Mouse (Mus musculus) lung, embryonic 14.5 days (tissue): ENCODE measurements around the gene Ampd2. TPM values are rescaled to one million over a fixed set of nuclear protein-coding genes. Genes with fewer than 3 reads are reported as not detected.

Source experiments
- ATAC-seq: fragments of 200-750 bp; cut with Nextera tagmentation; 2 replicates; pipeline ENCODE4 v1.8.0; 2017; ENCODE audit warnings: mild to moderate bottlenecking, moderate TSS enrichment, moderate library complexity; ENCODE audit not compliant: insufficient read depth
- DNase-seq: peaks from one replicate; pipeline ENCODE4 v3.0.0-alpha.2; 2015
- H3K27ac ChIP-seq: fragments of 300-500 bp; sonication (generic); 2 replicates; pipeline ENCODE4 v1.5.1; 2014; ENCODE audit warnings: low read depth, mild to moderate bottlenecking, moderate library complexity
- H3K27me3 ChIP-seq: fragments of 300-500 bp; sonication (generic); 2 replicates; pipeline ENCODE4 v1.6.1; 2014; ENCODE audit warnings: low read length, control low read depth; ENCODE audit not compliant: insufficient read depth
- H3K36me3 ChIP-seq: fragments of 300-500 bp; sonication (generic); 2 replicates; pipeline ENCODE4 v1.6.1; 2014; ENCODE audit warnings: control low read depth; ENCODE audit not compliant: insufficient read depth
- H3K4me1 ChIP-seq: fragments of 300-500 bp; sonication (generic); 2 replicates; pipeline ENCODE4 v1.6.1; 2014; ENCODE audit warnings: antibody characterized with exemption, control low read depth; ENCODE audit not compliant: insufficient read depth
- H3K4me2 ChIP-seq: fragments of 300-500 bp; sonication (generic); 2 replicates; pipeline ENCODE4 v1.6.1; 2014; ENCODE audit warnings: mild to moderate bottlenecking
- H3K4me3 ChIP-seq: fragments of 300-500 bp; sonication (generic); 2 replicates; pipeline ENCODE4 v1.5.1; 2014; ENCODE audit warnings: low read depth, low read length
- H3K9ac ChIP-seq: fragments of 300-500 bp; sonication (generic); 2 replicates; pipeline ENCODE4 v1.6.1; 2014
- H3K9me3 ChIP-seq: fragments of 300-500 bp; sonication (generic); 2 replicates; pipeline ENCODE4 v1.6.1; 2016; ENCODE audit warnings: low read depth, low read length, control low read depth
- CTCF ChIP-seq: IDR thresholded peaks from 2 replicates; pipeline ENCODE4 v1.5.1; 2016; ENCODE audit warnings: antibody characterized with exemption, low read depth
- WGBS: fragments of 180-500 bp; shearing (Covaris S2); extraction: QIAGEN DNeasy Blood & Tissue Kit; methylation state at CpG from one replicate; pipeline ENCODE4 v1.1.7; 2014; 5-methylcytosine and 5-hydroxymethylcytosine counted together
- polyA plus RNA-seq: library from polyadenylated mRNA; unstranded; fragments of >200 nt; fragmentation: Nextera tagmentation; extraction: Ambion mirVana; gene quantifications from 2 replicates; pipeline ENCODE4 v1.2.1, GENCODE M21; 2014

Gene Ampd2
- polyA plus RNA-seq, 1 experiment from 2014 or later = 37.4 TPM

GRCm38 (mm10) chr3:108050493-108050892 is 36.0 kb downstream of the Ampd2 start:
- WGBS = 84% methylated on average over 5 of the region's 5 CpGs
- Histone ChIP-seq H3K4me3 (no peak overlapping the region), H3K4me2 (no peak overlapping the region), H3K27ac (no peak overlapping the region), H3K4me1 (no peaks in the 10 kb centered on the region), H3K9me3 (no peaks in the 10 kb centered on the region), H3K27me3 (no peaks in the 10 kb centered on the region), H3K9ac (no peak overlapping the region), H3K36me3 (no peaks in the 10 kb centered on the region)
- DNase-seq (no peak), ATAC-seq (no peak)
- no peak for TF ChIP-seq CTCF

GRCm38 (mm10) chr3:108048306-108048705 is 38.1 kb downstream of the Ampd2 start:
- Histone ChIP-seq H3K36me3 (no peaks in the 10 kb centered on the region), H3K4me2 (no peak overlapping the region), H3K9me3 (no peaks in the 10 kb centered on the region), H3K27ac (no peak overlapping the region), H3K4me3 (no peak overlapping the region), H3K4me1 (no peaks in the 10 kb centered on the region; the same call in 1 of the 2 replicates), H3K27me3 (no peaks in the 10 kb centered on the region), H3K9ac (no peak overlapping the region)
- DNase-seq = peak; percentile 43
- WGBS = 43% methylated on average over 3 of the region's 3 CpGs
- ATAC-seq = no peak
- no peak for TF ChIP-seq CTCF

GRCm38 (mm10) chr3:108046944-108047655 is 39.4 kb downstream of the Ampd2 start:
- H3K4me3 ChIP-seq = no peak overlapping the region
- no peak for DNase-seq
- ATAC-seq = no peak
- no peaks in the 10 kb centered on the region; the same call in 1 of the 2 replicates for H3K4me1 ChIP-seq
- H3K27me3 ChIP-seq = no peaks in the 10 kb centered on the region
- no peak overlapping the region for H3K4me2 ChIP-seq
- no peaks in the 10 kb centered on the region for H3K9me3 ChIP-seq
- H3K27ac ChIP-seq = no peak overlapping the region
- no peak for TF ChIP-seq CTCF
- H3K9ac ChIP-seq = no peak overlapping the region
- no peaks in the 10 kb centered on the region for H3K36me3 ChIP-seq
- 70% methylated on average over 2 of the region's 2 CpGs for WGBS

- H3K27me3 ChIP-seq = no peaks in the 10 kb centered on the region
- no peaks in the 10 kb centered on the region; the same call in 1 of the 2 replicates for H3K4me1 ChIP-seq
- TF ChIP-seq CTCF = peak; percentile 30; the same call in 1 of the 2 replicates
- peak; percentile 92 for DNase-seq
- H3K27ac ChIP-seq = peak within 1 kb of the TSS; percentile 67; the same call in 1 of the 2 replicates
- H3K9ac ChIP-seq = peak within 1 kb of the TSS; percentile 69
- H3K4me2 ChIP-seq = peak within 1 kb of the TSS; percentile 93
- peak within 1 kb of the TSS; percentile 53 for H3K4me3 ChIP-seq
- 3% methylated on average over 29 of the region's 29 CpGs for WGBS
- ATAC-seq = peak; percentile 96
- H3K9me3 ChIP-seq = no peaks in the 10 kb centered on the region
- H3K36me3 ChIP-seq = no peaks in the 10 kb centered on the region
Observed at GRCm38 (mm10) chr3:108044394-108045140, 41.9 kb downstream of the Ampd2 start, which contains the start of gene Gstm4. Gstm4 (minus strand) TSS chr3:108044894.

- no peak overlapping the region for H3K27ac ChIP-seq
- no peak for ATAC-seq
- 61% methylated on average over 5 of the region's 5 CpGs for WGBS
Observed at GRCm38 (mm10) chr3:108033156-108033555, 53.3 kb downstream of the Ampd2 start.

GRCm38 (mm10) chr3:108032113-108032512 is 54.3 kb downstream of the Ampd2 start:
- no peak for TF ChIP-seq CTCF
- DNase-seq = no peak
- Histone ChIP-seq H3K4me1 (no peaks in the 10 kb centered on the region), H3K27ac (no peak overlapping the region), H3K9ac (no peak overlapping the region), H3K4me3 (no peak overlapping the region), H3K4me2 (no peak overlapping the region), H3K9me3 (no peaks in the 10 kb centered on the region), H3K27me3 (no peaks in the 10 kb centered on the region), H3K36me3 (no peaks in the 10 kb centered on the region)
- ATAC-seq = no peak

More at GRCm38 (mm10) chr3:108033156-108033555, 53.3 kb downstream of the Ampd2 start:
- no peak for TF ChIP-seq CTCF
- DNase-seq = no peak
- Histone ChIP-seq H3K36me3 (no peaks in the 10 kb centered on the region), H3K9ac (no peak overlapping the region), H3K4me2 (no peak overlapping the region), H3K27me3 (no peaks in the 10 kb centered on the region), H3K9me3 (no peaks in the 10 kb centered on the region), H3K4me3 (no peak overlapping the region), H3K4me1 (no peaks in the 10 kb centered on the region)
